Mouse (Mus musculus): ENCODE measurements around the gene Wnt2b.

DNA sequence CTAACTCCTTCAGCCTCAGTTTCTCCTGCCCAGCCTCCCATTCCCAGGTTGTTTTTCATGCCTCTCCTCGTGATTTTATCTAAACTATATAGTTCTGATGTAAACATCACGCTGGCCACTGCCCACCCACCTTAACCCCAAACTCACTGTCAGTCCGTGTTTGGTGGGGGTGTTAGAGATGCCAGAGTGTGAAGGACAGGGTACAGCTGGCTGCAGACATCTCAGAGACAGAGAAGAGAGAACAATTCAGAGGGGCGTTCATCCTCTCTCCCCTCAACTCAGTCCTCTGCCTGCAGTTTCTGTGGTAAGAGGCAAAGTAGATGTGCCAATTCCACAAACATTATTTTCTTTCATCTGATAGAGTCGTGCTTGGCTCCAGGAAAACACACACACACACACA, 1.1 kb upstream of the Wnt2b start:
- no peak for TF ChIP-seq POLR2A (IDR thresholded peaks at IDR 0.05; ENCODE audit: low read depth, low read length)
- TF ChIP-seq CTCF (conservative IDR thresholded peaks at IDR 0.05; ENCODE audit: insufficient read depth, insufficient read length, low read depth, low read length) = no peak

Measured in kidney, adult 2 months (tissue).